Mouse (Mus musculus): ENCODE measurements around the gene Shc3.

Gene Shc3

DNA sequence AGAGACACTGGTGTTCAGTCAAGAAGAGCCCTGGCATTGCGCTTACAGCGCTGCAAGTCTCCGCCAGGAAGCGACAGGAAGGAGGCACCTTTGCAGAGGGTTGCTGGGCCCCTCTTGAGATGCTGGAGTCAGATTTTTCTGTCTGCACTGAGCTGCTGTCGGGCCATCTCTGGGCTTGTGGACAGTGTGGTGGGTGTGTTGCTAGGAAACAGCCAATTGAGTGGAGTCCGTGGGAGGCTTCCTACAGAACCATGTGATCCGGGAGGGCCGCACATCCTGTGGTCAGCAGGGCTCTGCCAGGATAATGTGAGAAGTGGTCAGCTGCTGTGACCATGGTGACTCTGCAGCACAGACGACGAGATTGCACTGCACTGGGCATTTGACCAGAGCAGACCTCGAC is 4.6 kb upstream of the Shc3 start:
- in situ Hi-C loops (cut with MboI; ENCODE audit: unreplicated experiment in 2 of 2): no loop called here

DNA sequence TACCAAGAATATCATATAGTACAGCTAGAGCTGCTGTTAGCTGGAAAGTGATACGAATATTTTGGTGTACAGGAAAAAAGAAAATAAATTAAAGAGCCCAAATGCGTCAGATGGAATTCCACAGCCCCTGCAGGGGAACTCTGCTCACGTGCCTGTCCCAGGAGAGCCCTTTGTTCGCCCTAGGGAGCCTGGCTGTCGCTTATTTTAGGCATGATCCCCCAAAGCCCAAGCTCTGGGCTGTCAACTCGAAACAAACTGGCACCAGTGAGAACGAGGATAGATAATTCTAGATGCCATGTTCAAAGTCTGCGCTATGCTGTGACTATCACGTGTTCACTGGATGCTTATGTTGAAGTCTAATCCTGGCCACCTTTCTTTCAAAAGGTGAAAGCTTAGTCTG is 892 bp upstream of the Shc3 start:
- in situ Hi-C loops (cut with MboI; ENCODE audit: unreplicated experiment in 2 of 2): no loop called here

DNA sequence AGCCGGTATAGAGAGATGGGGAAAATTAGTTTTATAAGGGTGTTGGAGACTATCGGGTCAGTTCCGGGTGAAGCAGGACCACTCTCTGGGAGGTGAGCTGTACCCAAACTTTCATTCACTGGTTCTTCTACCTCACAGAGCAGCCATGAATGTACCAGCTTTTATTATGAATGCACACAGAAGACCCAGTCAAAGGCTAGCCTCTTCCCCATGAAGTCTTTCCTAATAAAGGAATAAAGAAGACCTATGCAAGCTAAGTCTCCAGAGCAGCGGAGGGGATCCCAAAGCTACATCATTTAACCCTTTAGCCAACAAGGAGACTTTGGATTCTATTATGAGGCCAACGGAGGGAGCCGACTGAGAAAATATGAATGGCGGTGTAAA is 458 bp upstream of the Shc3 start:
- in situ Hi-C loops (cut with MboI; ENCODE audit: unreplicated experiment in 2 of 2): no loop called here

DNA sequence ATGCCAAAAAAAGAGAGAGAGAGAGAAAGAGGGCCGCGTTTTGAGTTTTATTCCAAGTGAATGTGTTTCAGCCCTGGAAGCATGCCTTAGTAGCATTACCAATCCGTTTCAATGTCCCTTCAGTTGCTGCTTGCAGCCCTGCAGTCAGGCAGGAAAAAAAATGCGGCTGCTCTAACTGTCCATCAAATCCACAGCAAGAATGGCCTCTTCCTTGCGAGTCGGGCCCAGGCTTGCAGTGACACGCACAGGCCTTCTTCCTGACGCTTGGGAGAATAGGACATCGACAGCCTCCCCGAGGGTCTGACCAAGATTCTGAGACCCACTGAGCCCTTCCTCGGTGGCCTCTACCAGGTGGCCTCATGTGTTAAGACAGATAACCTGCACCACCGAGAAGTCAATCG is 718 bp downstream of the Shc3 start:
- in situ Hi-C loops (cut with MboI; ENCODE audit: unreplicated experiment in 2 of 2): no loop called here

DNA sequence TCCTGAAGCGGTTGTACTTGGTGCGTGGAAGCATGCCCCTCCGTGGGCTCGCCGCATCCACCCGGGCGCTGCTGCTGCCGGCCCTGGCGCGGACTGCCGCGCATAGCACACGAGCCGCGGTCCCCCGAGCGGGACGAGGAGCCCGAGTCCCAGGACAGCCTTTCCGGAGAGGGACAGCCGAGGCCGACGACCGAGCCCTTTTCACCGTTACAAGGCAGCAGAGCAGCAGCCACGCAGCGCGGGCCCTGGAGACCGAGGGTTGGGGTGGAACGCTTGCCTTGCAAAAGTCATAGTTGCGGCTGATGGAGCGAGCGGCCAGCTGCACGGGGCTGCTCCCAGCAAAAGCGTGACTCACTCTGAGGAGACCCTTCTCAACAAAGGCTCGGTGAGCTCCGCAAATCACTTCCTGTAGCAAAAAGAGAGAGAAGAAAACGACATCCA is 1.8 kb downstream of the Shc3 start:
- in situ Hi-C loops (cut with MboI; ENCODE audit: unreplicated experiment in 2 of 2): no loop called here

DNA sequence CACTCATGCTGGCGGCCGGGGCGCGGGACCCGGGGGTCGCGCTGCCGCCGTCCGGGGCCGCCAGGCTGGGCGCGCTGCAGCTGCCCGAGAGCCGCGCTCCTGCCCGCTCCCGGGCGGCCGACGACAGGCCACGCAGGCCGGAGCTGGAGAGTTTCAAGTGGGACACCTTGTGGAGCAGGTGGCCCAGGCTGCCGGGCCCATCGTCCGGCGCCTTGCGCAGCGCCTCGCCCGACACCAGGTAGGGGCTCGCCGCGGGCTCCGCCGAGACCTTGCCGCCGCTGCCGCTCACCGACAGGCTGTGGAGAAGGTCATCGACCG is 2.2 kb downstream of the Shc3 start:
- in situ Hi-C loops (cut with MboI; ENCODE audit: unreplicated experiment in 2 of 2): no loop called here

DNA sequence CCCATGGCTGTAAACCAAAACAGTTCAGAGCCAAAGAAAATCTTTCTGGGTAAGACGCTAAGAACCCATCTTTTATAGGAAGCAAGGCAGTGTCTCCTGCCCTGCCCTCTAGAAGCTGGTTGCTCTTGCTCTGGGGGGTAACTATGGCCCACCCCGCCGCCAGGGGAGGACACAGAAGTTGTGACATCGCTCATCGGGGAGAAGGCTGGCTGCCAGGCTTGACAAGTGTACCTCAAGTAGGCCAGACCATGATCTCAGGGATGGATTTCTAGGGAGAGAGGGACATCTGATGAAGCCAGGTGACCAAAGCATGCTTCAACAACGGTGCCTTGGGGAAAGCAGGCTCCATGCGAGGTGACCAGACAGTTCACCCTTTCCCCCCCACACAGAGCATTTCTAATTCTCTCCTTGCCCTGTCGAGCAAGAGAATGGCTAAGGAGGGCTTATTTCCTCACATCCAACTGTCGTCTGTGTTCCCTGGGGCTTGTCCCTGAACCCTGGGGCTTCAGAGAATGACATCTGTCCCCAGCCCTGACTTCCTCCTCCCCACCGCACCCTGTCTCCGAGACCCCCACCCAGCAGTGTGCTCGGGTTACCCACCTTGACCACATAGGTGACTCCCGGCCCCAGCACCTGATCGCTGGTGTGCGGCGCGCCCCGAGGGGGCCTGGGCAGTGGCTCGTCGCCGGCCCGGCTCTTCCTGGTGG is 2.7 kb downstream of the Shc3 start:
- in situ Hi-C loops (cut with MboI; ENCODE audit: unreplicated experiment in 2 of 2): no loop called here

DNA sequence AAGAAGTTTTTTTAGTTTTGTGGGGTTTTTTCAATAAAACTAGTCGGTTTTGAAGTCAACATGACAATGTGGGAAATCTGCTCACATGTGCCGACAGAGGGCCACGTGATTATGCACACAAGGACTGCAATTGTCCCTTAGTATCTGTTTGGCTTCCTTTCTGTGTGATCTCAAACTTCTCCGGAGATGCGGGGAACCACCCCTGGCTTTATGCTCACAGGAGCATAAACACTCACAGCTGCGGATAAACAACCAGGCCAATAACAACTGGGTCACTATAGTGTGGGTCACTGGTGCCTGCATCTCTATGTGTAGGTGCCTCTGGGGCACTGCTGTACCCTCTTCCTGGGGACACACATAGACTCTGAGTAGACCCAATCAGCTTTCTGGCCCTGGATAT is 4.5 kb downstream of the Shc3 start:
- in situ Hi-C loops (cut with MboI; ENCODE audit: unreplicated experiment in 2 of 2): no loop called here

DNA sequence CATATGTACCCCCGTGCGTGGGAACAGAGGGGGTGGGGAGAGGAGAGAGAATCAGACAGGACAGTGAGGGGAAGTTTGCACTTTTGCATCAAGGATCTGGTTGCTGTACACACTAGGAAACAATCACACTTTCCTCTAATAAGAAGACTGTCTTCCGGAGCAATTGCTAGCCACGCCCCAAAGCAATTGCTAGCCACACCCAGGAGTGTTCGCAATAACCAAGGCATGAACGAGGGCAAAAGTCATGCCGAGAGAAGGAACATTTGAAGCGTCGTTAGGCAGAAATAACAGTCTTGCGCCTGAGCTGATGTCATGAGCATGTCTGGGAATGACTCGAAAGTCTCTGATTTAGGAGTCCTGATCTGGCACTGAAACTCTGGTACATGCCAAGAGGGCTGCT is 15.9 kb downstream of the Shc3 start:
- in situ Hi-C loops (cut with MboI; ENCODE audit: unreplicated experiment in 2 of 2): no loop called here

DNA sequence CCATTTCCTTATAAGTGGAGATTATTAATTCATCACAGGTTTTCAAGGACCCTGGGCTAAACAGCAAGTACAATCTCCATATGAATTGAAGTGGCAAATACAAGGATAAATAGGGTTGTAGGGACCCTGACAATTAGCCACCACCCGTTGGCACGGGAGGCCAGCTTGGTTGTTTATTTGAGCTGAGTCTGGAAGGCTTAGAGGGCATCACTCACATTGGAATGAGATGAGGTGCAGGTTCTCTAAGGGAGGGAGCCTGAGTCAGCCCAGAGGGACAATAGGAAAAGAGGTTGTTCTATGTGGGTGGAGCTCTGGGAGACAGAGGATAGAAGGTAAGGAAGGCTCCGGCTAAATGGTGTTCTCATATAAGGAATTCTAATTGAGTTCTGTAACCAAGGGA is 17.0 kb downstream of the Shc3 start:
- in situ Hi-C loops (cut with MboI; ENCODE audit: unreplicated experiment in 2 of 2): no loop called here

DNA sequence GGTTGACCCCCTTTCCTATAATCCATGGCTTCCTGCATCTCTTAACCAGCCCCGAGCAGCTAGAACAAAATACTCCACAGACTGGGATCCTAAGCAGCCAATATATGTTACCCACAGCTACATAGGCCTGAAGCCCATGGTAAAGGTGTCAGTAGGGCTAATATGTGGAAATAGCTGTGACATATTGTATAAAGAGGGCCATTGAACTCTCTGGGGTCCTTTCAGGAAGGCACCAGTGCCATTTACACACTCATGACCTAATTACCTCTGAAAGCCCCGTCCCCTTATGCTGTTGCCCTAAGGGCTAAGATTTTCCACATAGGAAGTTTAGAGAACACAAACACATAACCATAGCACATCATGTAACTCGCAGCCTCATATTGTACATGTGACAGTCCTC is 17.4 kb downstream of the Shc3 start:
- in situ Hi-C loops (cut with MboI; ENCODE audit: unreplicated experiment in 2 of 2): no loop called here

DNA sequence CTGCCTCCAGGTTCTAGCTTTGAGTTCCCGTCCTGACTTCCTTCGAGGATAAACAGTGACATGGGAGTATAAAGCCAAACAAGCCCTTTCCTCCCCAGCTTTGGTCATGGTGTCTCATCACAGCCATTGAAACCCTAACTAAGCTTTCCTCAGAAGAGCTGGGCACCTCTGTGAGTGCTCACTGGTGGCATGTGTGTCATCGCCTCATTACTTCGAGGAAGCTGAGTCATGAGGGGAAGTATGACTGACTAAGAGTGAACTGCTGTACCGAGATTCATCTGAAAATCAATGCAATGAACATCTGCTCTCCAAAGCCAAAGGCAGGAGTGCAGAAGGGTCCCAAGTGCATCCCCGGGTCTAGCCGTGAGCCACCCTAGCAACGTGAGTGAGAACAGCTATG is 29.4 kb downstream of the Shc3 start:
- in situ Hi-C loops (cut with MboI; ENCODE audit: unreplicated experiment in 2 of 2): no loop called here

DNA sequence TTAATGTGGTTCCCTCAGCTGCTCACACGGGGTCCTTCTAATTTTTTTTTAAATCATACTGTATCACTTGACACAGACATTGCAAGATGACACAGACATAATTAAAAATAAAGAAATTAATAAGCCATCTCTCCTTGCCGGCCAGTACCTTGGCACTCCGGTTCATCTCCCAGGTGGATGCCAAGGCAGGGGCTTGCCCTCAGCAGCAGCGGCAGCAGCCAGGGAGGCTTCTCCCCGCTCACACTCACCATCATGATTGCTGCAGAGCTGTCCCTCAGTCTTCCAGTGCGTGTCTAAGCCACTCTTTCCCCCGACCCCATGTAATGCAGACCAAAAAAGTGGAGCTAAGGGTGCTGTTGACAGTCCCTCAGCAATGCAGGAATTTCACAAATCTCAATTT is 33.9 kb downstream of the Shc3 start:
- in situ Hi-C loops (cut with MboI; ENCODE audit: unreplicated experiment in 2 of 2): no loop called here

DNA sequence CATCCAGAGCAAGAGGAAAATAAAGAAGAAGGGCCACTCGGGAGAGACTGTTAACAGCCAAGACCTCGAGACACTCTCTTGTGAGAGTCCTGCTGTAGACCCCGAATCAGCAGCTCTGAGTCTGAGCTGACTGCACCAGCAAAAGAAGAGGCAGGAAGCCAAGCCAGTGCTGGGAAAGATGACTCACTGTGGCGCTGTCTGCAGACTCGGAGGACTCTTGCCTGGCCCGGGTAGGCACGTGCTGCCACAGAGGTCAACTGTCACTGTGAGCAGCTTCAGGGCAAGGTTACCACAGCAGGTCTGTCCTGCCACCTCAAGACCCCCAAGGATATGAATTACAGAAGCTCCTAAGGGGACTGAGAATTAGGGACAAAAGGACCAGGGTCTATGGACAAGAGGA is 42.7 kb downstream of the Shc3 start:
- in situ Hi-C loops (cut with MboI; ENCODE audit: unreplicated experiment in 2 of 2): no loop called here

DNA sequence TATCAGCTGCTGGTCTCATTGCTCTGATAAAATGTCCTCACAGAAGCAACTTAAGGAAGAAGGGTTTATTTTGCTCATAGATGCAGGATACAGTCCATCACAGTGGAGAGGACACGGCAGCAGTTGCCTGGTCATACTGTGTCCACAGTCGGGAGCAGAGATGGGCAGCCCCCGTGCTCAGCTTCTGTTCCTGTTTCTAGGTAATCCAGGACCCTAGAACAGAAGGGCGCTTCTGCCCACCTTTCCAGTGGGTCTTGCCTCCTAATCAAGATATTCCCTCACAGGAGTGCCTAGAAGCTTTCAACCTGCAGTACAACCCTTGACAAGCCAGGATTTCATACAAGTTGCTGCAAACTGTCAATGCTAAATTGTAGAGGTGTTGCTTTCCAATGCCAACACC is 44.9 kb downstream of the Shc3 start:
- in situ Hi-C loops (cut with MboI; ENCODE audit: unreplicated experiment in 2 of 2): no loop called here

DNA sequence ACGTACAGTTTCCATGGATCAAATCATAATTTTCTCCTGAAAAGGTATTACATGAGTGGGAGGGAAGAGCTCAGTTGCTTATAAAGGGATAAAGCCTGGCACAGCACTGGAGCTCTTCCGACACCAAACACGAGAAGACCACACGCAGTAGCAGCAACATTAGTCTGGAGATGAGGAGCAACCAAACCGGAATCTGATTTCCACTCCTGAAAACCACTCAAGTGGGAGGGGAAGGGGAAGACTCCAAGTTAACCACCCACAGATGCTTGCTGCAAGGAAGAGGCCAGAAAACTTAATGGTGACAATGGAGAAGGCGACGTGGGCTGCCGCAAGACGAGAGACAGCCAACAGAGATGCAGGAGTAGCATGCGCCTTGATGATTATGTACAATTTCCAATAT is 45.9 kb downstream of the Shc3 start:
- in situ Hi-C loops (cut with MboI; ENCODE audit: unreplicated experiment in 2 of 2): no loop called here

DNA sequence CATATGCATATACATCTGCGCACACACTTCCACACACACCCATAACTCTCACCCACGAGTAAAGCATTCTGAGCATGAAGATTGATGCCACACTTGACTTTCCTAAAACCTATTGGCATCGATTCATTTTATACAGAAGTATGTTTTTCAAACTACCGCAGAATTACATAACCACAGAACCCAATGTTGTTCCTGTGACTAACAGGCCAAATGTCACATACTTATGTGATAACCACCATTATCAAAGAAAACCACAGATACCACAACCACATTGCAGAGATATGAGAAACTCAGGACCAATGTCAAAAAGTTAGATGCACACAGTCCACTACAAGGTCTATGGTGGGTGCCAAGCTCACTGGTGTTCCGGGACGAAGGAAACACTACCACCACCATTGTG is 50.3 kb downstream of the Shc3 start:
- in situ Hi-C loops (cut with MboI; ENCODE audit: unreplicated experiment in 2 of 2): no loop called here

DNA sequence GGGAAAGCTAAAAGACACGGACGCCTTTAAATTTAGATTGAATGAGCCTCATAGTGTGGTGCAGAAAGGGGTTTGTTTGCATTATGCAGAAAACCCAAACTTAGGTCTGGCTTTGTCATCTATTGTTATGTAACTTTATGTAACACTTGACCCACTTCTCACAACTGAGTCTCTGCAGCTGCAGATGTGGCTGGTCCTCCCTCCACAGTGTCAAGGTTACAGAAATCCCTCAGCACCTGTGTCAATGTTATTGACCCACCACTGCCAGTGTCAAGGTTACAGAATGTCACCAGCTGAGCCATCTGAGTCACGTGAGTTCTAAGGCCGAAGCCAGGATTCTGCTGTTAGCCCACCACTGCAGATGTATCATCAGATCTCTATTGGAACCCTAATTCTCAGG is 51.3 kb downstream of the Shc3 start:
- in situ Hi-C loops (cut with MboI; ENCODE audit: unreplicated experiment in 2 of 2): no loop called here

DNA sequence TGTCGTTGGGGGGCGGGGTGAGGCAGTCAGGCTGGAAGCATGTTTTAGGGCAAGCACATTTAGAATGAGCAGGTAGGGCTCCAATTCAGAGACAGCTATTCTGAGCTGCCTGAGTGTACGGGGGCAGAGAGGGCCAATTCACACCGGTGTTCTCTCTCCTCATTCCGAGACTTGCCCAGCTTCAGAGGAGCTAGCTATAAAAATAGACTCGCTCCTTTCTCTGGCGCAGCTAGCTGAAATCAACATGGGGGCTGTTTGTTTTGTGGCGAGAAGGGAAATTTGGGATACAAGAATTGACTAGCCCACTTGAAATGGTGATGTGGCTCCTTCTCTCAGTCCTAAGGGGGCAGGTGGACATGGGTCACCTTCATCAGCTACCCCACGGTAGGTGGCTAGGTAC is 60.4 kb downstream of the Shc3 start:
- in situ Hi-C loops (cut with MboI; ENCODE audit: unreplicated experiment in 2 of 2): no loop called here

DNA sequence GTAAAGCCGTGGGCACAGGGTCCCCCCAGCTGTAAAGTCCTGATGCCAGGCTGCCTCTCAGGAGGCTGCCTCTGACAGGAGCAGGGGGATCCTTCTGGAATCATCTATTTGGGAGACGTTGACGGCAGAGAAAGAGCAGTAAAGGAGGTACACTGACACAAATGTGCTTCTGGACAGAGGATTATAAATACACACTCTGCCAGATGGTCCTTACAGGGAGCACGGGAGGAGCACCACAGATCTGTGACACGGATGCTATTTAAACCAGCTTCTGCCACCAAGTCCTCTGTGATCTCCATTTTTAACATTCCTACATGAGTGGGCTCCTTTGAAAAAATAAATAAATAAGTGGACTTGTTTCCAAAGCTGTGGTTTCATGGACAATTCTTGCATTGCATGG is 63.5 kb downstream of the Shc3 start:
- in situ Hi-C loops (cut with MboI; ENCODE audit: unreplicated experiment in 2 of 2): no loop called here

DNA sequence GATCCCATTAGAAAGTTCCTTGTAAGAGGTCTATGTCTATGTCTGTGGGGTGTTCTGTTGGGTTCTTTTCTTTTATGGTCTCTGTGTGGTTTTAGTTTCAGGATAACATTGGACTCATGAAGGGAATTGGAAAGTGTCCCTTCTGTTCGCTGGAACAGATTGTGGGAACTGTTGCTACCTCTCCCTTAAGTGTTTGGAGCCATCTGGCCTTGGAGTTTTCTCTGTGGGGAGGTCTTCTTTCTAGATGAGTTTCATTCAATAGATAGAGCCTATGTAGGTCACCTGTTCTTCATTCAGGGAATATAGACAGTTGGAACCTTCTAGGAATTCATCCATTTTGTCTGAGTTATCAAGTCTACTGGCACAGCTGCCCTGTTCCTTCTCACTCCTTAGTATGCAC is 69.5 kb downstream of the Shc3 start:
- in situ Hi-C loops (cut with MboI; ENCODE audit: unreplicated experiment in 2 of 2): loop anchor here in 1 of 2 experiments (25.0 kb wide), 1 partner anchor 1188 kb away; no protein-coding TSS in a partner anchor

DNA sequence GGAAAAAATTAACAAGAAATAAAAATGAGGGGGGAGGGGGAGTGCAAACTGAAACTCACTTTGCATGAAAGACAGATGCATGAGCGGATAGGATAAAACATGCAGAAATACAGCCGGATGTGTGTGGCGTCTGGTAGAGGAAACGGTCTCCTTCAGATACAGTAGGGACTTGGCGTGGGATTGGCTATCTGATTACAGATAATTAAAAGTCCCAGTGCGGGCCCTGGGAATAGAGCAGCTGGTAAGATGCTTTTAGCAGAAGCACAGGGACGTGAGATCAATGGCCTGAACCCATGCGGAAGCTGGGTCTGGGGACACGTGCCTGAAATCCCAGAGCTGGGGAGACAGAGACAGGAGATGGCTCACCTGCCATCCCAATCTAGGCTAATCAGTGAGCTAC is 75.5 kb downstream of the Shc3 start:
- in situ Hi-C loops (cut with MboI; ENCODE audit: unreplicated experiment in 2 of 2): loop anchor here in 1 of 2 experiments (25.0 kb wide), 1 partner anchor 1194 kb away; no protein-coding TSS in a partner anchor
